Mouse (Mus musculus) Muller cell, postnatal 12 days (primary cell): ENCODE results near the gene Hes7.

ENCODE experiments used
- DNase-seq: peaks from one replicate; pipeline ENCODE4 v3.0.0-alpha.2; 2015; ENCODE audit errors: inconsistent ontology term

Gene Hes7

GRCm38 (mm10) chr11:69100639-69101360, 19.4 kb upstream of the Hes7 start:
- no peak for DNase-seq

GRCm38 (mm10) chr11:69101604-69102402, 18.4 kb upstream of the Hes7 start:
- no peak for DNase-seq

- no peak for DNase-seq
These were observed 17.8 kb upstream of the Hes7 start for GRCm38 (mm10) chr11:69102403-69102725.

- no peak for DNase-seq
These were observed 17.1 kb upstream of the Hes7 start for GRCm38 (mm10) chr11:69103121-69103520.

GRCm38 (mm10) chr11:69103531-69104435, 16.4 kb upstream of the Hes7 start:
- no peak for DNase-seq

- DNase-seq, result no peak
These were observed 15.7 kb upstream of the Hes7 start for GRCm38 (mm10) chr11:69104487-69104886.

- no peak for DNase-seq
These were observed 15.0 kb upstream of the Hes7 start for GRCm38 (mm10) chr11:69105227-69105626.

GRCm38 (mm10) chr11:69105796-69106195, 14.4 kb upstream of the Hes7 start:
- no peak for DNase-seq

GRCm38 (mm10) chr11:69106299-69106698, 13.9 kb upstream of the Hes7 start:
- DNase-seq, result no peak

GRCm38 (mm10) chr11:69106842-69107241, 13.4 kb upstream of the Hes7 start:
- no peak for DNase-seq

- no peak for DNase-seq
These were observed 12.5 kb upstream of the Hes7 start for GRCm38 (mm10) chr11:69107676-69108075.

- DNase-seq, result no peak
These were observed 12.0 kb upstream of the Hes7 start for GRCm38 (mm10) chr11:69108223-69108622.

- no peak for DNase-seq
These were observed 10.9 kb upstream of the Hes7 start for GRCm38 (mm10) chr11:69109032-69109900.

- peak; percentile 85 for DNase-seq
These were observed 9.7 kb upstream of the Hes7 start for GRCm38 (mm10) chr11:69110319-69111046.

GRCm38 (mm10) chr11:69111051-69111810, 9.0 kb upstream of the Hes7 start:
- DNase-seq, result no peak

GRCm38 (mm10) chr11:69111865-69112264, 8.3 kb upstream of the Hes7 start:
- no peak for DNase-seq

GRCm38 (mm10) chr11:69114018-69114417, 6.2 kb upstream of the Hes7 start:
- peak; percentile 46 for DNase-seq

GRCm38 (mm10) chr11:69114621-69115020, 5.6 kb upstream of the Hes7 start:
- no peak for DNase-seq

- DNase-seq, result no peak
These were observed 3.4 kb upstream of the Hes7 start for GRCm38 (mm10) chr11:69116843-69117242.
